Mouse (Mus musculus): ENCODE data around the gene Tectb.

Tectb gene

DNA sequence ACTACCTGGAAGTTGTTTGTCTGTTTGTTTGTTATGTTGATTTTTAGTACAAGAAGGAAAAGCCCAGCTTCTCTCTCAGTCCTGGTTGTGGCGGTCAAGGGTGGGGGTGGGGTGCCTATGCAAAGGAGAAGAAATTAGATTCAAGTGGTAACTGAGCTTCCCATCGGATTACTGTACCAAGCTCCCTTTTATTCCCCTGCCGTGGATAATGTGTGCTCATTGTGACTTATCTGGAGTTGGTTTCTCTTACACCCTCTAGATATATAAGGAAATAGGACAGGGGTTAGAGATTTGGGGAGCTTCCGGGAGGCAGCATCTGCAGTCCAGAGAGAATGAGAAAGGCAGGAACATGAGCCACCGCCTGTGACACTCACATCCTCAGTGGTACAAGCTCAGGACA, at the start of gene Tectb:
TSS of gene Tectb (plus strand) at position 301 of the 400 bp plus-strand sequence.
- 83% methylated on average over 5 of the region's 5 CpGs for WGBS

DNA sequence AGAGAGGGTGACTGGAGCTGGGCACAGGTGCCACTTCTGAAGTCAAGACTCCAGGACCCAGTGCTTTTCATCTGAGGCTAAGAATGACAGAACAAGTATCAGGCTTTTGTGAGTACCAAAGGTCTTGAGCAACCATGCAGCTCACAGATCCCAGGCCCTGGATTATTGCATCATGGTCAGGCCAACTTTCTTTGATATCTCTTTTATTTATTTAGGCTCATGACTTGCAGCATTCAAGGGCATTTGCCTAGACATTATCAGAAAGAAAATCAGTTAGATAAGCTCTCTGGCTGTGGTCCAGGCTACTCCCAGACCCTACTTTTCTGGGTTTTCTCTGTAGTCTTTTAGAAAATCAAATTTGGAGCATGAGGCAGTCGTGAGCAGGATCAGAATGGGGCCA, 48.8 kb upstream of the Tectb start:
- WGBS, result 72% methylated on average over 1 of the region's 1 CpGs

DNA sequence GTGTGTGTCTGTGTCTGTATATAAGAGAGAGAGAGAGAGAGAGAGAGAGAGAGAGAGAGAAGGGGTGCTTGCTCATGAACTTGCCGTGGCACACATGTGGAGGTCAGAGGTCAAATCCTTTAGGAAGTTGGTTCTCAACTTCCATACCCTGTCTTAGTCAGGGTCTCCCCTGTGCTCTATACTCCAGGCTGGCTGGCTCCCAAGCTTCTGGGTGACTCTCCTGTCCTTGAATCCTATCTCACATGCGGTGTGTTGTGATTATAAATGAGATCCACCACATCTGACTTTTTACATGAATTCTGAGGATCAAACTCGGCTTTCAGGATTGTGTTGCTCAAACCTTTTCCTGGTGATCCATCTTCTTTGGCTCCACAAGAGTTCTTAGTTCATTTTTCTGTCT, 48.1 kb upstream of the Tectb start:
- 86% methylated on average over 3 of the region's 3 CpGs for WGBS

DNA sequence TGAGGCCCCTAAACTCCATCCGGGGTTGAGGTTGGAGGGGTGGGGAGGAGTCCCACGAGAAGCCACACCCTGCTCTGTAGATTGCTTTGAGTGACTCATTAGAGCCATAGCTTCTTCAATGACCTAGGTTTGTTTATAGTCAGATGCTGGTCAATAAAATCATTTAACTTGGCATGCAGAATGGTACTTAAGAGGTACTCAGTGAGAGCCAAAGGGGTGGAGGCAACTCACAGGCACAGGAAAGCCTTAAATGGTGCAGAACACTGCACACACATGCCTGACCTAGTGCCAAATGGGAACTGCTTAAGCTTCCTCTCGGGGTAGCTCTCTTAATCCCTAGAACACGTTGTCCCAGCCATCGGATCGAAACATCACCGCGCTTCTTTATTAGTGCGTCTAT, 46.0 kb upstream of the Tectb start:
- WGBS, result 86% methylated on average over 9 of the region's 9 CpGs

DNA sequence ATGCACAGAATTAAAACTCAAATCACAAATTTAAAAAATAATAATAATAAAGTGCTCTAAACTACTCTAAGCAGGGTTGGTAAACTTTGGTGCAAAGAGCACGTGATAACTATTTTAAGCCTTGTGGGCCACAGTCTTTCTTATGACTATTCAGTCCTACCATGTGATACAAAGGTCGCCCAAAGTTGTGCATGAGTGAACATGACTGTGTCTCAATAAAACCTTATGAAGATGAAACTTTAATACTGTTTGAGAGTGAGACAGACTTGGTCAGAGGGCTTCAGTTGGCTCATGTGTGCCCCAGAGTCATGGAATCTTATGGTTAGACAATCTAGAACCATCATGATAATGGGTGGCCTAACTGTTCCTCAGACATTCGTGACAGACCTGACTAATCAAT, 44.6 kb upstream of the Tectb start:
- WGBS, result 93% methylated on average over 3 of the region's 3 CpGs

DNA sequence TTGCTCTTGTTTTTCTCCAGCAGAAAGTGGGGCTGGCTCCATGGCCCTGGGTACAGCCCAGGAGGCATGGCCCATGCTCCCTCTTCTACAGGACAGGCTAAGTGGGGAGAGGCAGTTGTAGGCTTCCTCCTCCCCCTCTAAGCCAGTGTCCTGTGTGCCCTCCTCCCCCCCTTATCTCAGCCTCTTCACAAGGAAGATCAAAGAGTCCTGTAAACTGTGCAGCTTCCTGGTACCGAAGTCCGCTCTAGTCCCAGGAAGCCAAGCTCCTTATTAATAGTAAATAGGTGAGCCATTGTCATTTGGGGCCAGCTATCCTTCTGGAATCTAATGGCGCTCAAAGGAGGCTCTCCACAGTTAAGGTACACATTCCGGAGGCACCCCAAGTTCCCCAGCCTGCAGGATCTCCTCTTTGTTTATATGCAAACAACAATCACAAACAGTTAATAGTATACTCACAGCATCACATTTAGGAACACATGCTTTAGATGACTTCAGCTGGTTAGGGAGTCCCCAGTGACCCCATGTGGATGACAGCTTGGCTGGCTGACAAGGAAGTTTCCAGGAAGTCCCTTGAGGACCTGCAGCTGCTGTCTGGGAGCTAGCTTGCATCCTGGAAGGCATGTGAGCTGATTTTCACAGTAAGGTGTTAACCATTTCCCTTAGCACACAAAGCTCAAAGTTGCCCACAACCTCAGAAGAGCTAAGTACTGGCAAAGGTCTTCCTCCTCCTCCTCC, 43.7 kb upstream of the Tectb start:
- 77% methylated on average over 4 of the region's 4 CpGs for WGBS

DNA sequence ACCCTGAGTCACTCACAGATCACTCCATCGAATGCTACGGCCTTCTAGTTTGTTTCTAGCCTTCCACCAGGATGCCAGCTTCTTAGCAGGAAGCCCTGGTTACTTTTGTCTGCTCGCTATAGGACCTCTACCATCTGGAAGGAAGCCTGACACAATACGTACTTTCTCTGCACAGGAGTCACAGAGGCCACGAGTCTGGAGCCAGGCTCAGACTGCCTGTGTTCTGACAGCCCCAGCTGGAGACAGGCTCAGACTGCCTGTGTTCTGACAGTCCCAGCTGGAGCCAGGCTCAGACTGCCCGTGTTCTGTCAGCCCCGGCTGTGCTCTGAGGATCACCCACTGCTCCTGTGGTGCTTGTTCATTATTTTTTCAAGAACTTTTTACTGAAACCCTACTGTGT, 42.6 kb upstream of the Tectb start:
- WGBS, result 50% methylated on average over 7 of the region's 7 CpGs

DNA sequence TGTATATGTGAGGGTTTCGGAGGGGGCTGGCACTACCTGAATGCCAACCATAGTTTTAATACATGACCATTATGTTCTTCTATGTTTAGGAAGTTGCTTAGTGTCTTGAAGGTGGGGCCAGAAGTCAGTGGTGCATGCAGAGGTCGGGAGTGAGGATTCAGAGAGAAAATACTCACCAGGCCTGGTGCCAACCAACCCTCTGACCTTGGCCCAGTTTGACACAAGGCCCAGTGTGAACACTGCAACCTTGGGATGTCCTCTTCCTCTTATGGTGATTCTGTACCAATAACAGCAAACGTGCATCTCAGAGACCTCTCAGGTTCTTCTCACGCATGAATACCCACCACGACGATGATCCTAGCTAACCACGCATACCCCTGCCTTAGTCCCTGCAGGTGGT, 42.0 kb upstream of the Tectb start:
- WGBS, result 87% methylated on average over 7 of the region's 7 CpGs

DNA sequence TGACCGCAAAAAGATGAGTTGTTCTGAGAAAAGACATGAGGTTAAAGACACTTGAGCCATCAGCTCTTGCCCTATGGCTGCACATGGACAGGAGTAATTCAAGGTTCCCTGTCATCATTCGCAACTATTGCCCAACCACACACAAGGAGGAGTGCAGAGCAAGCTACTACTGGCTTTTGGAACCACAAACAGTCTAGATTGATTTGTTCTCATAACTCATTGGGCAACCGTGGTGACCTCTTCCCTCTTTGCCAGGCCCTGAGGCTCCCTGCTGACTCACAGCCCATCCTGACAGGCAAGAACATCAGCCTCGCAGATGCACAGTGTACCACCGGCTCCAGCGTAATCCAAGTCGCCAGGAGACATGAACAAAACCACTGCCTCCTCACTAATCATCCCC, 41.2 kb upstream of the Tectb start:
- 95% methylated on average over 7 of the region's 7 CpGs for WGBS

DNA sequence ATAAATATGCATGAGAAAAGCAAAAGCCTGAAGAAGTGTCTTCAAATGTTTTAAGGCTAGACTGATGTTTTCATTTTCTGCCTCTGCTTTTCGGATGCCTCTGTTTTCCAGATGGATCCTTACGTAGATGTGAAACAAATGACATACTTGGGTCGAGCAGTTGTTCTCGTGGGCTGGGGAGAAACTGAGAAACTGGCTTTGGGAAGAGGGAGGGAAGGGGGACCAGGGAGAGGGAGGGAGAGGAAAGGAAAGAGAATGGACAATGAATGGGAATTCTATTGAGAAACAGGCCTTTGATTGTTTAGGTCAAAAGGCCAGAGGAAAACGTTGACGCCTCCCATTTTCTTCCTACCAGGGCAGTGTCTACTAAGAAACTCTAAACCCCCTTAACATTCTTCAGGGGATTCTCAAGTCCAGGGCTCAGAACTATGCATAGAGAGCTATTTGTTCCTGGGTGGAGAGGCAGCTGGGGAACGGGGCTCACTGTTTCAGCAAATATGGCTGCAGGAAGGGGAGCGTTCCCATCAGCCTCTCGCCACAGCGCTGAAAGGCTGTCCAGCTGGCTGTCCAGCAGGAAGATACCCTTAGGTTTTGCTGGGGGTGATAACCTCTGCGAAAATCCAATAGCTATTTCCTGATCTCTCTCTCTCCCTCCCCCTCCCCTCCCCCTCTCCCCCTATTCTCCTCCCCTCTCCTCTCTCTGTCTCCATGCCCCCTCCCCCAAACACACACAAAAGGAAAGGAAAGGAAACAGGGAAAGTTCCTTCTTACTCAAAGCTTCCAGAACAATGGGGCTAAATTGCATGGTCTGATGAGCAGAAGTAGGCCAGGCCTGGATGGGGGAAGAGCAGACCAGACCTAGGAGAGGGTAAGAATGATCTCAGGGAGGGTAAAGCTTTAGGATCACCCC, 36.9 kb upstream of the Tectb start:
- 52% methylated on average over 11 of the region's 11 CpGs for WGBS

DNA sequence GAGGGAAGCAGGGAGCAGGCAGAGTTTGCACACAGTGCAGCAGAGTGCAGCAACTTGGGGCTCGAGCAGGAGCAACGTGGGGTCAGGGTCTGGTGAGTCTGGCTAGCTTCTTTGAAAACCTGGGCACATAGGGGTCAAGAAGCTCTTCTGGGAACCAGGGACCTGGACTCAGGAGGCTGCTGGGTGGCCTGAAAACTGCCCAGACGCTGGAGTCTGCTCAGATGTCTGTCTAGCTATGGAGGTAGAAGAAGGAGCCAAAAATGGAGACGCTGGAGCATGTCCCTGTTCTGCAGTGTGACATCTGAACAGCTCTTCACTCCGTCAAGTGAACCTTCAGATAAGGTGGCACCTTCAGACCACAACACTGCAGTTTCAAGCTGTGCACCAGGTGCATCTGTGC, 35.8 kb upstream of the Tectb start:
- 83% methylated on average over 5 of the region's 5 CpGs for WGBS

DNA sequence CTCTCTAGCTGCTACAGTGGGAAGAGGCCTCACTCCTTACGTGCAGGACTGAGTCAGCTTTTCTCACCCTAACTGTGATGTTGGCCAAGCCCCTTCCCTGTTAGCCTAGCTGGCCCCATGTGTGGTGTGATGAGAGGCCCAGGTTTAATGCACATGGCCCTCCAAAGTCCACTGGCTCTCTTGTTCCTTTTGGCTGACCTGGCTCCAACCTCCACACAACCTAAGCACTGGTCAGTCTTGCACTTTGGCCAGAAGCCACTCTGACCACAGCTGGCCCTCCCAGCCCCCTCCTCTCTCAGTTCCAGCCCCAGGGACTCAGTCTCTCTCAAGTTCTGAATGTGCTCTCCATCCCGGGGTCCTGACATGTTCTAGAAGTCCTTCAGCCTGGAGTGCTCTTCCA, 35.4 kb upstream of the Tectb start:
- 83% methylated on average over 2 of the region's 2 CpGs for WGBS

DNA sequence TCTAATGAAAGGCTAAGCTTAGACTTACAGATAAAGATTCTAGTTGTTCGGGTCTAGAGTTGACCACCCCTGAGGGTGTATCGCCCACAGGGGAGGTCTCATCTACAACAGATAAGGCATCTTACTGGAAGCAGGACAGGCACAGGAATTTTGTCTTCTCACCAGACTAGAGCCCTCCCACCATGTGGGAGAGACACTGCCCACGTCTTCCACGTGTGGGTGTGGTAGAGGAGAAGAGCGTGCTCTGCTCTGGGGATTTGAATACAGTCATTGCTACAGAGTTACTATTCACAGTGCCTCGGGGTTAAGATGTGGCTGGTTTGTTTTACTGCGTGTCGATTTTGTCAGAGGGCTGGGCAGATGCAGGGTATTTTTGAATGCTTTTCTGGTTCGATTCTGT, 33.0 kb upstream of the Tectb start:
- WGBS, result 52% methylated on average over 9 of the region's 9 CpGs

DNA sequence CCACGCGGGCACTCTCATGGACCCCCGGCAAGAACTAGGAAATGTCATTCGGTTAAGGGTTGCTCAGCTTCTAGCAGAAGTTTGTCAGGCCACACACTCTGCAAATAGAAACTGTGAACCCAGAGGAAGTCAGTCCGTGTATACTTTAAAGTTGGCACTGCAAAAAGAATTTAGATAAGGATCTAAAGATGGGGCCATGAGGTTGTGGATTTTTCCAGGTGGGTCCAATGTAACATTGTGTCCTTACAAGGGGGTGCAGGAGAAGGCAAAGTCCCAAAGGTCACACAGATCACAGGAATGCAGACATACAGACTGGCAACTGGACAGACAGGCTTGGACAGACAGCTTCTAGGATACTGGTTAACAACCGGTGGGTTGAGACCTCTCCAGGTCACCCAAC, 32.4 kb upstream of the Tectb start:
- WGBS, result 80% methylated on average over 6 of the region's 6 CpGs

DNA sequence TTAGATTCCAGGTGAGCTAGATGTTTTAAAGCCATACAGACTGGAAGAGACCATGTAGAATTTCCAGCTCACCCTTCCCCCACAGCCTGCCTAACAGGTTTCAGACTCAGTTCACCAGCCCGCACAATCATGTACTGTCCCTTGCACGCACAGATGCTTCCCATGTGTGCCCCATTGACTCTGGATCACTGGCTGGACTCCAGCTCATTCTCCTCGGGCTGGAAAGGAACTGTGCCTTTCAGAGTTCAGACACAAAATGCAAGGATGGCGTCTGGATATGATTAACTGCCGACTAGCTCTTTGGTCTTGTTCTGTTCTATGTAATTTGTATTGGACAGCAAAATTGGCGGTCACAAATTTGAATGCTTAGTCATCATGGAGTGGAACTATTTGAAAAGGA, 30.9 kb upstream of the Tectb start:
- 63% methylated on average over 6 of the region's 6 CpGs for WGBS

DNA sequence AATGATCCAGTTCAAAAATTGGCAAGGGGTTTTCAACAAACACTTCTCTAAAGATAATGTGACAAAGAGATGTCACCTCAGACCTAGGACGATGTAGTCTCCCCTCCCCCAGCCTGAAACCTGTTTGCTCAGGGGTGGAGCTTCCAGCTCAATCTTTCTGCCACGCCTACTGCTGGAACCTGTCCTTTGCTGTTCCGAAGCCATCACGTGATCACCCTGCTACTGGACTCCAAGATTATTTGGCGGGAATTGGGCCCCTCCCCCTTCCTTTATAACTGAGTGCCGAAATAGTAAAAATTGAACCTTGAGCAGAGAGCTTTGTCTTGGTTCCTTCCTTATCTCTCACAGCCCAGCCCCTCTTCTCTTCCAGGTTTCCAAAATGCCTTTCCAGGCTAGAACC, 28.3 kb upstream of the Tectb start:
- WGBS, result 76% methylated on average over 6 of the region's 6 CpGs

DNA sequence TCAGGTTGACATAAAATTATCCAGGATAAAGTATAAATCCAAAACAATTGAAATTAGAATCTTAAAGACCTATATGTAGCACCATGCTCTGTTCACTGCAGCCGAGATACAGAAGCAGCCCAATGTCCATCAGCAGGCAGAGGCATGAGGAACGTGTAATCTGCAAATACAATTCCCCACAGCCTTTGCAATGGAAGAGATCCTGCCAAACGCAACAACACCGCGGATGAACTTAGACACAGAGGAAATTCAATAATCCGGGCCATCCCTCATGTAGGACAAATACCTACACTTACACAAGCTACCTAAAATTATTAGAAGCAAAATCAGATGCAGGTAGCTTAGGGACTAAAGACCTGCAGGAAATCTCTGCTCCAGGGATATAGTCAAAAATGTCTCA, 27.6 kb upstream of the Tectb start:
- 95% methylated on average over 6 of the region's 6 CpGs for WGBS

DNA sequence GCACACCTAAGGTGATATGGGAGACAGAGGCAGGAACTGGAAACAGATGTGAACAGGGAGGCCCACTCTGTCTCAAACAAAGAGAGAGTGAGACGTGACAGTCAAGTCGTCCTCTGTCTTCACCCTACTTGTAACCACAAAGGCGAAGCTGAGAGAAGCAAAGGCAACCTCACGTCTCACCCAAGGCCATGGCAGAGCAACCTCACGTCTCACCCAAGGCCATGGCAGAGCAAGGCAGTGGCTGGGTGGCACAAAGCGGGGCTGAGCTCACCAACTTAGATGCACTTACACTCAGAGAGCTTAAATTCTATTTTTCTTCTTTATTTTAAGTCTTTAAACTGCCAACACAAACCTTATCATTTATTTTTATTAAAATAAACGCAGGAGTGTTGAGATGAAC, 23.5 kb upstream of the Tectb start:
- 93% methylated on average over 7 of the region's 7 CpGs for WGBS

DNA sequence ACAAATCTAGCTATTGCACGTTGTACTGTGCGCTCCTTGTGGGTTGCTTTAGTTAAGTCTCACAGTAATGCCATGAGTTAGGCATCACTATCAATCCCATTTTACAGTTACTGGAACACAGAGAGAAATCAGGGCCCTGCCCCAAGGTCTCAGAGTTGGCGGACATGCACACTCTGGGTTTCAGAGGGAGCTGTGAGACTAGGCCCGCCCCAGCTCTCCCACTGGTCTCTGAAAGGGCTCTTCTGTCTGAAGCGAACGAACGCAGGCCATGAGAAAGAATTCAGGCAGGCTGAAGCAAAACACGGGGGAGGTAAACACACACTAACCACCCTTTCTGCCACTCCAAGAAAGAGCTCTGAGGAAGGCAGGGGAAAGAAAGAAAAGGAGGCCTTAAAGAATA, 21.9 kb upstream of the Tectb start:
- WGBS, result 60% methylated on average over 8 of the region's 8 CpGs

DNA sequence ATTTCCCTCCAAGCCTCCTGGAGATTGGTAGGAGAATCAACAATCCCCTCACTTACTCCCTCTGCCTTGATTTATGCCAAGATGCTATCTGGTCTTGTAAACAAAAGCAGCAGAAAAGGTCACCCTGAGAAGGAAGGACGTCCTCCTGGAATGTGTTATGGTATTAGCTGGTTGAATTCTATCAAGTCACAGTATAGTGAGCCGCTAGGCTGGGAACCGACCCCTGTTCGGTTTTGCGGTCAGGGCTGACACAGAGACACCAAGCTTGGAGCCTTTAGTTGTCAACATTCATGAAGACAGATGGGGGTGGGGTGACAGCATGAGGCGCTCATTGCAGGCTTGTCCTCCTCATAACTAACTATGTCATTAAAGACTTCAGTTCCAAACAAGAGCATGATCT, 20.7 kb upstream of the Tectb start:
- WGBS, result 87% methylated on average over 6 of the region's 6 CpGs

DNA sequence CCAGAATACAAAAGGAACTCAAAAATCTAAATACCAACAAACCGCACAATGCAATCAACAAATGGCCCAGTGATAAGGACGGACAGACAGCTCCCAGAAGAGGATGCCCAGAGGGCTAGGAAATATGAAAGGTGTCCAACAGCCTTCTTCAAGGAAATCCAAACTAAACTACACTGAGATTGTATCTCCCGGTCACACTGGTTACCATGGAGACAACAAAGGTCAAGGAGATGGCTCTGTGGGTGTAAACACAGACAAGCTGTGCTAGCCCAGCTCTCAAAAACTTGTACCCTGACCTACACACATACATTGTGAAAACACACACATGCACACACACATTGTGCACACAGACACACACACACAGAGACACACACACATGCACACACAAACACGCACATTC, 18.3 kb upstream of the Tectb start:
- WGBS, result 83% methylated on average over 4 of the region's 4 CpGs

DNA sequence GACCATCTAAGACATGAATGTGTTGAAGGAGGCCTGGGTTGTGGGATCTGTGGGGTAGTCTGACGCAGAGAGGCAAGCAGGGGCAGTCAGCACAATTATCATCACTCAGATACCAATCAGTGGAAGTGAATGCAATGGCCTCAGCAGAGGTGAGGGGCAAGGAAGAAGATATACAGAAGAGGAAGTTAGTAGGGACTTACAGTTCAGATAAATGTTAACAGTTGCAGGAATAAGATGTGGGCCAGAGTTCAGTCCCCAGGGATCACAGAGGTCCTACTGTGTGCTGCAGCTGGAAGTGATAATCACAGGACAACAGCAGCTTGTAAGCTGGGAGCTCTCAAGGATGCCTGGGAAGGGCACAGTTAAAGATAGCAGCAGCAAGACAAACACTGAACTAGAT, 16.4 kb upstream of the Tectb start:
- 92% methylated on average over 1 of the region's 1 CpGs for WGBS

DNA sequence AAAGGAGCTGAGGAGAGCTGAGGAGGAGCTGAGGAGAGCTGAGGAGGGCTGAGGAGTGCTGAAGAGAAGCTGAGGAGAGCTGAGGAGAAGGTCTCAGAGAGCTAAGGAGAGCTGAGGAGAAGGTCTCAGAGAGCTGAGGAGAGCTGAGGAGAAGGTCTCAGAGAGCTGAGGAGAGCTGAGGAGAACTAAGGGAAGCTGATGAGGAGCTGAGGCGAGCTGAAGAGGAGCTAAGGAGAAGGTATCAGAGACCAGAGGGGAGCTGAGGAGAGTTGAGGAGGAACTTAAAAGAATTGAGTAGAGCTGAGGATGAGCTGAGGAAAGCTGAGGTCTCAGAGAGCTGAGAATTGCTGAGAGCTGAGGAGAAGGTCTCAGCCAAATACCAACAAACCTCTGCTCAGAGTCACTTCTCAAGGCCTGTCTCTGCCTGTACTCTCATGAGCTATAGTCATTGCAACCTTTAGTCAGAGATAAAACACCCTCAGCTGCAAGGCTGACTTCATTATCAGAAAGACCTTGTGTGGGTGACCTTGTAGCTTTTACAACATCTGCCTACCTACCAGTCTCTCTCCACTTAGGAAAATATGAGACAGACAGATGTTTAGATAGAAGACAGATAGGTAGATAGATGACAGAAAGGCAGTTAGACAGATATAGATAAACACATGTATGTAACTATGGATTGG, 15.2 kb upstream of the Tectb start:
- WGBS, result 79% methylated on average over 1 of the region's 1 CpGs

All from cerebral cortex, adult 2 months (tissue).